Mouse (Mus musculus): Measurements from ENCODE around the gene Cpne5. TPM values are rescaled to one million over a fixed set of nuclear protein-coding genes. Genes with fewer than 3 reads are reported as not detected.

Cpne5 gene
- polyA plus RNA-seq, 1 experiment: 42.2 TPM

DNA sequence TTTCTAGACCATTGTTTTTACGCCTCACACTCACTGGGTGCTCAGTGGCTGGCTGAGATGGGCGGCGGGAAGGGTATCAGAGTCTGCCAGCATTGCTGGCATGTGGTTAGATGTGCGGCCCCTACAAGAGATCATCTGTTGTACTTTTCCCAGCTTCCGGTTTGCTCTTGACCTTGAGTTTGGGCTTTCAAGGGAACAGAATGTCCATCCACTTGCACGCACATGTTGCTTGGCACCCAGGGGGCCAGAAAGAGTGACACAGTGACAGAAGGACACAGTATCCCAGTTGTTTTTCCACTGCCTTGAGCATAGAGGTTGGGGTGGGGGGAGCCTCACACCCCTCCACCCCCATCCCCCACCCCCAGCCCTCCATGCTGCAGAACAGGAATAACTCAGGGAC lies 90.2 kb downstream of the Cpne5 start:
- TF ChIP-seq GATA1 (IDR thresholded peaks at IDR 0.05; ENCODE audit: low read length): no peak

DNA sequence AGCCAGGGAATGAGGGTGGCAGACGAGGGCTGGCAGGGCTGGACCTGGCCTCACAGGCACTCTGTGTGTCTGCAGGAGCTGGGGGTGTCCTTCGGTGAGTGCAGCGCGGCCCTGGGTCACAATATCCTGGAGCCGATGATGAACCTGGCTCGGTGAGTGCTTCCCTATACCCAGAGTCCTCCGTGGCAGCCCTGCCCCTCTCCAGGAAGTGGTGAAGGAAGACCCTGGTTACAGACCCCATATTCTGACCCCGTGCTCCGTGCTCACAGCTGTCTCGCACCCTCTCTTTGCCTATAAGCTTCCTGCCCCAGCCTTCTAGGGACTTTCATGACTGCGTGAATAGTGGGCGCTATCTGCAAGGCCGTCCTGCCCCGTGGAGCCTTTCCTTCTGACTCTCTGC lies 90.7 kb downstream of the Cpne5 start:
- TF ChIP-seq GATA1 (IDR thresholded peaks at IDR 0.05; ENCODE audit: low read length): no peak

DNA sequence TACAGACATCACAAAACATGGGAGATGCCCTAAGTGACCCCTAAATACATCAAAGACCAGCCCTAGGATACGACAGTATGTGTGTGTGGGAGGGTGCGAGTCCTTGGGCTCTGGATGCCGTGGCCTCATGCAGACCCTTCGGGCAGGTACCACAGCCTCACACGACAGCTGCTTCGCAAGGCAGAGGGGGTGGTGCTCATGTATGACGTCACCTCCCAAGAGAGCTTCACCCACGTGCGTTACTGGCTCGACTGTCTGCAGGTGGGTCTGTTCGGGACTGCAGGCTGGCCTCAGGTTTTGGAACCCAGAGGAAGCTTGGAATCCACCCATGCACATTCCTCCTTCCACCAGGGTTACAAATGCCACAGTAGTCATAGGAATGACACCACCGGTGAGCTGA lies 92.9 kb downstream of the Cpne5 start:
- no peak for TF ChIP-seq GATA1 (IDR thresholded peaks at IDR 0.05; ENCODE audit: low read length)

DNA sequence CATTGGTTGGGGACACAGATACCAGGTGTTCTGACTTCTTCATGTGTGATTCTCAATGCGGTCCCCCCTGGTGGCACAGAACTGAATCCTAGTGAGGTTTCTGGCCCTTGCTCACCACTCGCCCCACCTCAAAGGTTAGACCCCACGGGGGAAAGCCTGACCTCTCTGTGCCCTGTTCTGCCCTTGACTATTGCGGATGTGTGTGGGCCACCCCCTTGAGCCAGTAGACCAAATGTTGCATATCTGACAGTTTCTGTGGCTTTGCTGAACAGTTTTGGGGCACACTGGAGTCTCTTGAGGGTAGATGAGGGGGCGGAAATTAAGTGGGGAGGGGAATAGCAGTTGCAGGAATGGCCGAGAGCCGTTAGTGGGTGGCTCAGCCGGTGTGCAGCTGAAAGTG lies 94.7 kb downstream of the Cpne5 start:
- no peak for TF ChIP-seq GATA1 (IDR thresholded peaks at IDR 0.05; ENCODE audit: low read length)

DNA sequence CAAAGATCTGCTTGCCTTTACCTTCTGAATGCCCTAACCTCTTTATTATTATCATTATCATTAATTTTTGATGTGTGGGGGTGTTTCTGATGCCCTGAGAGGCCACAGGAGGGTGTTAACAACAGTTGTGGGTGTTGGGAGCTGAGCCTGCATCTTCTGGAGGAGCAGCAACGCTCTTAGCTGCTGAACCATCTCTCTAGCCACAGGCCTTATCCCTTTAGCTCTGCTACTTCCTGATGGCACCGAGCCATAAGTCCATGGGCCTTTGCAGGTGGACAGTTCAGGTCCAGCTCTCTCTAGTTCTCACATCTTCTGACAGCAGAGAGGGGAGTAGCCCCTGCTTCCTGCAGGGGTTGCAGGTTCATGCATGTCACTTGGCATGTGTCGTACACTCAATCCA lies 96.4 kb downstream of the Cpne5 start:
- TF ChIP-seq GATA1 (IDR thresholded peaks at IDR 0.05; ENCODE audit: low read length): no peak

DNA sequence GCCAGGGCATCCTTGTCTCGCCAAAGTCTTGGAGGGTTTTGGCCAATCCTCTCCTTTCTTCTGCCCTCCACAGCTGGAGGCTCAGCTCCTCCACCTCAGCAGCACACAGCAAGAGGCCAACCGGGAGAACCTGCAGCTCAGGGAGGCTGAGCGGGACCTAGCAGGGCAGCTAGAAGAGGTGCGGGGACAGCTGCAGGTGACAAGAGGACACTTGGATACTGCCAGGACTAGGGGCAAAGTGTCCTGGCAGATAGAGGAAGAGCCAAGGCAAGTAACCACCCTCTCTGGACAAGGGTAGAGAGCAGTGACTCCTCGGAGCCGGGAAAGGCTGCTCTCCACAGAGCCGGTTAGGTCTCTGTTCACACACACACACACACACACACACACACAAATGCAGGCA lies 100.1 kb downstream of the Cpne5 start:
- TF ChIP-seq GATA1 (IDR thresholded peaks at IDR 0.05; ENCODE audit: low read length): no peak

DNA sequence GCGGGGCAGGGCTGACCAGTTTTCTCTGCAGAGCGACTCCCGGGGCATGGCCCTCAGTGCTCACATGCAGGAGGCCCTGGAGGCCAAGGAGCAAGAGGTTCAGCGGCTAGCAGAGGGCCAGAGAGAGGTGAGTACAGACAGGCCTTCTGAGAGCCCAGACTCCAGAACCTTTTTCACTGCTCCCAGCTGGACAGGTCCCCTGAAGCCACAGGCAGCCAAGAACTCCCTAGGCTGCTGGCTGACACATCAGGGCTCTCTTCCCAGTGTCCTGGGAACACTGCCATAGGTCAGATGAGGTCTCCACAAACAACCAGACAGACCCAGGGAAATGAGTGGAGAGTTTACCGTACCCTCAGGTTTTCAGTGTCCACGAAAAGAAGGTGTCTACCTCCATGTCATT lies 101.7 kb downstream of the Cpne5 start:
- no peak for TF ChIP-seq GATA1 (IDR thresholded peaks at IDR 0.05; ENCODE audit: low read length)

DNA sequence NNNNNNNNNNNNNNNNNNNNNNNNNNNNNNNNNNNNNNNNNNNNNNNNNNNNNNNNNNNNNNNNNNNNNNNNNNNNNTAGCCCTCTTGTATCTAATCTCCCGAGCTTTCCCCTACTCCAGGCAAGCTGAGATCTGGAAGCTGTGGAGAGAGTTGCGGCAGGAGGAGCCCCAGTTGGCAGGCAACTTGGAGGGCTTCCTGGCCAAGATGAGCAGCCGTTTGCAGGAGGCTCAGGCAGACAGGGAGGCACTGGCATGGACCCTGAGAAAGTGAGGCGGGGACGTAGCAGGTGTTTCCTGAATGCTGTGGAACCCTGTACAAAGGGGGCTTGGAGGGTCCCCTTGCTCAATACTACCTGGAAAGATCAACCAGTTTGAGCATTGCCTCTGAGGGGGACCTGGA lies 102.9 kb downstream of the Cpne5 start:
- no peak for TF ChIP-seq GATA1 (IDR thresholded peaks at IDR 0.05; ENCODE audit: low read length)

DNA sequence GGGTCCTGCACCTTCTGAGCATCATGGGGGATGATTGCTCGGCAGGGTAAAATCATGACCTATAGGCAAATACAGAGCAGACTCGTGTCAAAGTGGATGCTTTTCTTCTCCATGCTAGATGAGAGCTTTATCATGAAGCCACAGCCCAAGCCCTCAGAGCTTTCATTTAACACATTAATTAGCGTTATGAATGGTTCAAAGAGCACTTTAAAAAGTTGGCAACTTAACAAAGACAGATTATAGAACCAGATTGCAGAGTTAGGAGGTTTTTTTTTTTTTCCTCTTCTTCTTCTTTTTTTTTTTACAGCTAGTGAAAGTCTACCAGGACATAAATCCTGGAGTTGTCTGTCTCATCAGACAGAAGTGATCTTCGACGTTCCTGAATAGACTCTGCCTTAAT lies 108.6 kb downstream of the Cpne5 start:
- TF ChIP-seq GATA1 (IDR thresholded peaks at IDR 0.05; ENCODE audit: low read length): no peak

DNA sequence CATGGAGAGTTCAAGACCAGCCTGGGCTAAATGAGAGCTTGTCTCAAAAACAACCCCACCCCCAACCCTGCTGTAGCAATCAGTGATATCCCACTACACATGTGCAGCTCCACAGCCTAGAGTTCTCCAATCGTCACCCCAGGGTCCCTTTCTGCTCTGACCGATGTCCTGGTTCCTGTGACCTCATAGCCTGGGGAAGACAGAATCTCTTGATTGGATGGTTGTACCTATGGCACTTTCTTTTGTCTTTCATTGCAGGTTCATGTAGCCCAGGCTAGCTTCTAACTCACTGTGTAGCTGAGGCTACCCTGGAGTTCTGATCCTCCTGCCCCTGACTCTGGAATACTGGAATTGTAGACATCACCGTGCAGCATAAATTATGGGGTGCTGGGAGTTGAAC lies 111.4 kb downstream of the Cpne5 start:
- no peak for TF ChIP-seq GATA1 (IDR thresholded peaks at IDR 0.05; ENCODE audit: low read length)

DNA sequence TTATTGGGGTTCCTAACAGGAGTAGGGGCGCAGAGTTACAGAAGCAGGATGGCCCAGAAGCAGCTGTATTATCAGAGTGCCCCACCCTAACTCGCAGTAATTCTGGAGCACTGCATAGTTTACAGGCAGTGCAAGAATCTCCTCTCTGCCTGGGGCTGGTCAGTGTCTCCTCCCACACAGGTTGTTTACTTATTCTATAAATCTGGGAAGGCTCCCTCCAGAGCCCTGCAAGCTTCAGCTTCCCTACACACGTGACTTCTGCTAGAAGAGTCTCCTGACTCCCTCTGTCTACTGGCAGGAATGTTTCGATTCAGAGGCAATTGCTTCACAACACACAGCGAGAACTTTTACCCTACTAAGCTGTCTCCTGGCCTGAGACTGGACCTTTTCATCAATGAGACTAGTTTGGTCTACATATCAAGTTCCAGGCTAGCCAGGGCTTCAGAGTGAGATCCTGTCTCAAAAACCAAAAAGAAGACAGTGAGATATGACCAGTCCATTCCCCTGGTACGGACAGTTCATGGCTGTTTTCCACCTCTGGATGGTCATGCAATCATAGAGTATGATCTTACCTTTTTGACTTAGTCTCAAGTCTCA lies 114.3 kb downstream of the Cpne5 start:
- TF ChIP-seq GATA1 (IDR thresholded peaks at IDR 0.05; ENCODE audit: low read length): no peak

DNA sequence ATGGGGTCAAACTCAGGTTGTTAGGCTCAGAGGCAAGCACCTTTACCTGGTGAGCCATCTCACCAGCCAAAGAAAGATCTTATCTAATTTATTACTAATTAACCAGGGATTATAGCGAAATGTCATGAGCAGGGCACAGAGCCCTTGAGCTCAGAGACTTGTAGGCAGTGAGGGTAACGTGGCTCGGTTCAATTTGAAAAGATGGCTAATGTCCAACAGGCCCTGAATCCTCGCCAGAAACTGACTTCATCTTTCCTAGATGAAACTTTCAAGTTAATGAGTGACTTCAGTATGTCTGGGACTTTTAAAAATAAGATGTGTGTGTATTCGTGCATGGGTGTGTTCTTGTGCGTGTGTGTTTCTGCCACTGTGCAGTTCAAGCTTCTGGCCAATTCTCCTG lies 115.2 kb downstream of the Cpne5 start:
- TF ChIP-seq GATA1 (IDR thresholded peaks at IDR 0.05; ENCODE audit: low read length): no peak

DNA sequence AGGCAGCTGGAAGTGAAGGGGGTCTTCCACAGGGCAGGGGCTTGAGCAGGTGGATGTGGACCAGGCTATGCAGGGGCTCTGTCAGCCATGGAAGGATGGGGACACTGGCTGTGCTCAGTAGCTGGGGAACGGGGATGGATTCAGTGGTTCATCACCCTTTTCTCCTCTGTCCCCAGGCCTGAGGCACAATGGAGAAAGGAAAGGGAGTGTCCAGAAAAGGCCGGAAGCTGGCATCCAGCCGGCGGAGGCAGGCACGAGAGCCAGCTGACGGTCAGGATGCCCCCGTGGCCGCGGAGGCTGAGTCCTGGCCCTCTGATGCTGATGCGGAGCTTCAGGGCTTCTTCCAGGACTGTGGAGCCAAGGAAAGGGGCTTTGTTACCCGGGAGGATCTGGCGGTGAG lies 117.3 kb downstream of the Cpne5 start:
- TF ChIP-seq GATA1 (IDR thresholded peaks at IDR 0.05; ENCODE audit: low read length): no peak

DNA sequence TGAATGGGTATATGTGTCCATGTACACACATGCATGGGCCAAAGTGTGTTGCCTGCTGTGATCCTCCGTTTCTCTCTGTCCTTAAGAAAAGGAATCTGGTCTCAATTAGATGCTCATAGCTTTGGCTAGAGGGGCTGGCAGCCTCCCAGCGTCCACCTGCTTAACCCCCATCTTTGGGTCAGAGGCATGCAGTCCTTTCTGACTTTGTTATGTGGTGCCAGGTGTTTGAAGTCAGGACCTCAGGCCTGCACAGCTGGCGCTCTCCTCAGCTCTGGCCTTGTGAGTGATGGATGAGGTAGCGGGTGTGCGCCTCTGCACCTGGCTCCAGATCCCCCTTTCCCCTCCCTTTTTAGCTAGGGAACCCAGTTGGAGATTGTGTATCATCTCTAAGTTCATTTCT lies 119.9 kb downstream of the Cpne5 start:
- TF ChIP-seq GATA1 (IDR thresholded peaks at IDR 0.05; ENCODE audit: low read length): no peak

DNA sequence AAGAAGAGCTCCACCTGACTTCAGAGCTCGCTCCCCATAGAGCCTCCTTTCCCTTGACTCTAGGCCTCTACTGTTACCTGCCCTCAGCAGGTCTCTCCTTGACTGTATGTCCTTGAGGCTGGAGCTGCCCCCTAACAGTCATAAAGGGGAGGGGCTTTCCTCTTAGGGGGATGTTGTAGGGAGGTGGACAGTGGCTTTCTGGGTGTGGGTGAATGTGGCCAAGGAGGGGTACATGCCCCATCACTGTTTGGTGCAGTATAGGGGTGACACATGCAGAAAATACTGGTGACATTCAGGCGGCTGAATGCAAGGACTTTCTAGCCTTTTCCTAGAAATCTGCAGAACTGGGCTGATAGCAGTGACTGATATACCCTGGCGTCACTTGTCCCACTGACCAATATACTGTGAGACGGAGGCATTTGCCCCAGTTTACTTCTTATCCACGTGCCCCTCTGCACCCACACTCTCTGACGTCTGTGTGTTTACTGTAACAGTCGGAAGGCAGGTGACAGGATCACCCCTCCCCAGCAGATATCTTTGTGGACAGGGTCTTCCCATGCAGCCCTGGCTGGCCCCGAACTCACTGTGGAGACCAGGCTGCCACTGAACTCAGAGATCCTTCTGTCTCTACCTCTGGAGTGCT lies 120.8 kb downstream of the Cpne5 start:
- no peak for TF ChIP-seq GATA1 (IDR thresholded peaks at IDR 0.05; ENCODE audit: low read length)

DNA sequence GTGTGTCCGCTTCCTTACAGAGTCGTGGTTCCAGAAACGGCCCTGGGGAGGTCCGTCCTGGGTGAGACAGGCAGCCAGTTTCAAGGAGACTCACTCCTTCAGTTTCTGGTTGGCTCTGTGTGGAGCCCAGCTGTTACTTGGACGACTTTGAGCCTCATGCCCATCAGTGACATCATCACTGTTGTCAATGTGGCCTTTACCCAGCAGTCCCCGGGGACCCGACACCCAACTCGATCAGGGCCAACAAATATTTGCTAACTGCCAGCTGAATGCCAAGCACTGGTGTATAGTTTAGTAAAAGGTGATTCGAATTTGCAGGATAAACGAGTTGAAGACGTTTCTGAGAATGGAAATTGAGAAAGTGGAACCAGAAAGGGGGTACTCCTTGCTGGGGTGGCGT lies 121.9 kb downstream of the Cpne5 start:
- no peak for TF ChIP-seq GATA1 (IDR thresholded peaks at IDR 0.05; ENCODE audit: low read length)

DNA sequence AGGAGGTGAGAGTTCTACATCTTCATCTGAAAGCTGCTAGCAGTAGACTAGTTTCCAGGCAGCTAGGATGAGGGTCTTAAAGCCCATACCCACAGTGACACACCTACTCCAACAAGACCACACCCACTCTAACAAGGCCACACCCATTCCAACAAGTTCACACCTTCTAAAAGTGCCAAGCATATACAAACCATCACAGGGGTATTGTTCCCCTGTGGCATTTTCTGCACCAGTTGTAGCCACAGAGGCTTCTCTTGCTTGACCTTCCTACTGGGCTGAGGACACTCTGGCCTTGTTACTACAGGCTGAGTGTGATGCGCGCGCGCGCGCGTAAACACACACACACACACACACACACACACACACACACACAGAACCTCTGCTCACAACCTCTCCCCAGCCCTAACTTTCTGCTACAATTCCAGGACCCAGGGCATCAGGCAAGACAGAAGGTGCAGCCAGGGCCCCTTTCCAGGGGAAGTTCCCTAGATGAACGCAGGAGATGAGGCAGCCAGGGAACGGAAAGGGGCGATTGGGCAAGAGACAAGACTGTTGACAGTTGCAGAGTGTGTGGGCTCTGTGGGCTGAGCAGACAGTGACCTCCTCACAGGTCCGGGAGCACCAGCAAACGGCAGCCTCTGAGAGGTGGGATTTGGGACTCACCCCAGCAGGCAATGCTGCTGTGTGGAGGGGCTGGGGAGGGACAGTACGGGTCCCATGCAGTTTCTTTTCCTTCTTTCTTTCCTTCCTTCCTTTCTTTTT lies 124.2 kb downstream of the Cpne5 start, which contains the start of gene Rab44:
Gene Rab44, plus strand, starts transcription at position 555 of the 762 bp plus-strand sequence.
- no peak for TF ChIP-seq GATA1 (IDR thresholded peaks at IDR 0.05; ENCODE audit: low read length)

Measured in G1E-ER4 (cell line).